Mouse (Mus musculus): ENCODE data around the gene Inafm2.

The Inafm2 gene

DNA sequence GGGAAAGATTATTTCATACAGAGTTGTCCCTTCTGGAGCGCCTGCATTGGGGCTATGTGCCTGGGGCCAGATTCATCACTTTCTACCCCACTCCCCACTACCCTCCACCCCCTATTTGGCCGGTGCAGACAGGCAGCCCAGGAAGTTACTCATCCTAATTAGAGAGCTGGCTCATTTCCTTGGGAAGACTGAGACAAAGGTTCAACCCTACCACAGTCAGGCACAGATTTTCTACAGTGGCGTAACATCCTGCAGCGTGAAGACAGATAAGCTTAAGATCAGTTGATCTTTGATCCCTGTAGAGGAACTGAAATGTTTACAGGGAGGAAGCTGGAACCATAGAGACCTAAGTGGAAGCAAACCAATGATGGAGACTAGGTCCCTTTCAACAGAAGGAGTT lies 36.7 kb downstream of the Inafm2 start:
- DNase-seq (ENCODE audit: low spot score in 2 of 2) = no peak

DNA sequence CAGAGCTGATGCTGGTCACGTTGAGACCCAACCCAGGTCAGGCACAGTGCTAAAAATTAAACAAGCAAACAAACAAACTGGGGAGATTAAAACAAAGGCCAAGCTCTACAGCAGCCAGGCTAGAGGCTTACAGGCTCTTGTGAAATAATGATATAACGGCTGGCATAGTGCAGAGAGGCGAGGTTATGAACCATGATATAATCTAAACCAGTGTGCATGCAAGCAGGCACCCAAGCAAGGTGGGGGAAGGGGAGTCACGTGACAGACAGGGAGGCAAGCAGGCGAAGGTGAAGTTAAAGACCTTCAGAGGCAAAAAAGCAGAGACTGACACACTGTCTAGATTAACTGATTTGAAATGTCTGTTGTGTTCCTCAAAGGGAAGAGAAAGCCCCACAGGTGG lies 37.5 kb downstream of the Inafm2 start:
- no peak for DNase-seq (ENCODE audit: low spot score in 2 of 2)

- DNase-seq (ENCODE audit: low spot score in 2 of 2) = no peak
Measured at GRCm38 (mm10) chr2:118783663-118784062, 38.1 kb downstream of the Inafm2 start.

DNA sequence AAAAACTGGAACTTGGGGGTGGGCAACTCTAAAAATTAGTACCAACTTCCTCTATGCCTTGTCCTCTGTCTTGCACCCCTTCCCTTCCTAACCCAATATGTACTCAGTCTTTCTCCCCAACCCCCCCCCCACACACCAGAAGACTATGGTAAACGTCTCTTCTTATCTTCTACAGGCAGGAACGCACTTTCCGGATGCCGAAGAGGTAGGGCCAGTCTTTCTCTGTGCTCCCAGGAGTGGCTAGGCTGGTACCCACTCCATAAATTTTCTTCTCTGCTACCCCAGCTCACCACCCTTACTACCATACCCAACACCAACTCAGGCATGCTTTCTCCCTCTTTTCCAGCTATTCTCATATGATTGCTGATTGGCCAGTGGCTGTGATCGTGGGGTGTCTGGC lies 41.0 kb downstream of the Inafm2 start:
- no peak for DNase-seq (ENCODE audit: low spot score in 2 of 2)

GRCm38 (mm10) chr2:118789501-118789900 lies 43.9 kb downstream of the Inafm2 start:
- DNase-seq (ENCODE audit: low spot score in 2 of 2) = peak in 1 of 2 experiments; percentile 79

DNA sequence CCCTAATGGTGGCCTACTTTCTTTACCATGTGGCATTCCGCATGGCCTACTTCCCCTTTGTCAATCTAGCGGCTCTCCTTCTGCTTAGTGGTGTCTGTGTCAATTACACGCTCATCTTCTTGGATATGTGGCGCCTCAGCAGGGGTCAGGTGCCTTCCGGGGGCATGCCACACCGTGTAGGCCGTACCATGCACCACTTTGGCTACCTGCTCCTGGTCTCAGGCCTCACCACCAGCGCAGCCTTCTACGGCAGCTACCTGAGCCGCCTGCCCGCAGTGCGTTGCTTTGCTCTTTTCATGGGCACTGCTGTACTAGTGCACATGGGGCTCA lies 44.6 kb downstream of the Inafm2 start:
- DNase-seq (ENCODE audit: low spot score in 2 of 2) = no peak

- peak; percentile 62 to 89 for DNase-seq (ENCODE audit: low spot score in 2 of 2)
Measured at GRCm38 (mm10) chr2:118790551-118791525, 45.3 kb downstream of the Inafm2 start.

GRCm38 (mm10) chr2:118791591-118792258 lies 46.2 kb downstream of the Inafm2 start:
- peak in 1 of 2 experiments; percentile 35 for DNase-seq (ENCODE audit: low spot score in 2 of 2)

DNA sequence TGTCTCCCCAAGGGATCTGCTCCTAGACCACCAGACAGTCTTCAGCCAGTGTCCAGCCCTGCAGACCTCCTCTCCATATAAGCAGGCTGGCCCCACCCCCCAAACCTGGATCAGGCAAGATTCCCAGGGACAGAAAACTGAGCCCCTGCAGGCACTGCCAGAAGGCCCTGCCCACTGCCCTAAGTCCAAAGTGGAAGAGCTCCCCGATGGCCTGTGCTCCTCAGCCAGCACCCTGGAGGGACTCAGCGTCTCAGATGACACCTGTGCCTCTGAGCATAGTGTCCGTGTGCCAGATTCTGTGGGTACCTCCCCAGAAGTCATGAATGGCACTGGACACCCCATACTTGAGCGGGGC lies 46.7 kb downstream of the Inafm2 start:
- DNase-seq (ENCODE audit: low spot score in 2 of 2) = no peak

DNA sequence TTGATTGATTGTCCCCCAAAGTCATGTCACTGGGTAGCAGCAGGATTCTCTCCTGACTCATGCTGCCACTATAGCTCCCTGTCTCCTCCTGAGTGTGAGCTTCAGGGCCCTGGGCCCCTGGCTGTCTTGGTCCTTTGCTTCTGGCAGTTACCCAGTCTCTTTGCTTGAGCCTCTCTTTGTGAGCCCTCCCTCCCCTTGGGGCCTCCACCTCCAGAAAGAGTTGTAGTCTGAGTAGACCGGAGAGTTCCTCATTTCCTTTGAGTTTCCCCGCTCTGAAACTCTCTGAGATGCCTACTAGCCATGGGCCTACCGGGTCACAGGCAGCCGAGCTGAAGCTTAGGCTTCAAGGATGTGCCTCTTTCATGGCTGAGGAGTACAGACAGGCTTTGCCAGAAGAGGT lies 48.1 kb downstream of the Inafm2 start:
- no peak for DNase-seq (ENCODE audit: low spot score in 2 of 2)
